Mouse (Mus musculus): Measurements from ENCODE around the gene Gm10638.

DNA sequence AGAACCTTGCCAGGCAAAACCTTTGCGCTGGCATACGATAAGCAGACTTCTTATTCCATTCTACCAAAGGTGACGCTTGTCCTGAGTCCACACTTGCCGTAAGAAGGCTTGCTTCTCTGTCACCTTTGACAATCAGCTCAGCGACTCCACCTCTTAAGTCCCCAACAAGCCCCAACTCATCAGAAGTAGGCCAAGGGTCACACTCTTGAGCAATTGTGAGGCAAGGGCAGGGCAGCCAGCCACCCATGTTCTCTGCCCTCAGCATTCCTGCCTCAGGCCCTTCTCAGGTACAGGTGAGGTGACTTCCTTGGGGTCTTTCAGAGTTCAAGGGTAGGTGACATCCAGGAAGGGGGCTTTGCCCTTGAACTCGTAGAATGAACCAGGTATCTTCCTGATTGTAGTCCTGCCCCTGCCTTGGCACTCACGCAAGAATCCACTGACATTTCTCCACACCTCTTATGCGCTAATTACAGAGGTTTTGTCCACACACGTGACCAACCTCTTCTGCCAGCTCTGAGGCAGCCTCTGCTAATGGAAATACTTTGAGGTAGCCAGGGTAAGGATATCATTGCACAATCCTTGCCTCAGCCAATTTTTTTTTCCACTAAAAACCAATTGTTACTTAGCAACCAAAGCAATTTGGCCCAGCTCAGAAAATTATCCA lies 21.2 kb downstream of the Gm10638 start:
- no peak for TF ChIP-seq CTCF (IDR thresholded peaks at IDR 0.05; ENCODE audit: extremely low read depth, insufficient read depth, insufficient read length, insufficient replicate concordance)
- no peak for TF ChIP-seq POLR2A (IDR thresholded peaks at IDR 0.05; ENCODE audit: low read depth, low read length)

Data from spleen, adult 2 months (tissue).